Mouse (Mus musculus) bone marrow macrophage, adult 2 months (primary cell): Measurements from ENCODE around the gene Il18.

Experiments used
- CTCF ChIP-seq: IDR thresholded peaks from 2 replicates; pipeline ENCODE4 v1.5.1; 2012; ENCODE audit warnings: low read depth, mild to moderate bottlenecking, low read length, moderate library complexity
- POLR2A ChIP-seq: IDR thresholded peaks from 2 replicates; pipeline ENCODE4 v1.6.1; 2012; ENCODE audit warnings: mild to moderate bottlenecking, low read depth, low read length, borderline replicate concordance

- TF ChIP-seq CTCF (no peak), POLR2A (no peak)
These were observed 61.5 kb downstream of the Il18 start for GRCm38 (mm10) chr9:50616161-50616560.
